Mouse (Mus musculus) liver (tissue): ENCODE data around the gene Casc4.
"Not testable (repeated sequence)": the region's sequence is repeated elsewhere in the genome, so short reads cannot be mapped to it uniquely, and the experiment has no call there.

Experiments used
- DNase-seq: peaks from one replicate; pipeline ENCODE4 v3.0.0-alpha.2; 2020; ENCODE audit warnings: mixed read lengths

The Casc4 gene

GRCm38 (mm10) chr2:121916047-121916970 is 49.5 kb downstream of the Casc4 start:
- DNase-seq: no peak

- not testable (repeated sequence) for DNase-seq
Measured at GRCm38 (mm10) chr2:121937624-121938023, 70.9 kb downstream of the Casc4 start.

GRCm38 (mm10) chr2:121943364-121943763 is 76.6 kb downstream of the Casc4 start:
- DNase-seq: no peak

DNA sequence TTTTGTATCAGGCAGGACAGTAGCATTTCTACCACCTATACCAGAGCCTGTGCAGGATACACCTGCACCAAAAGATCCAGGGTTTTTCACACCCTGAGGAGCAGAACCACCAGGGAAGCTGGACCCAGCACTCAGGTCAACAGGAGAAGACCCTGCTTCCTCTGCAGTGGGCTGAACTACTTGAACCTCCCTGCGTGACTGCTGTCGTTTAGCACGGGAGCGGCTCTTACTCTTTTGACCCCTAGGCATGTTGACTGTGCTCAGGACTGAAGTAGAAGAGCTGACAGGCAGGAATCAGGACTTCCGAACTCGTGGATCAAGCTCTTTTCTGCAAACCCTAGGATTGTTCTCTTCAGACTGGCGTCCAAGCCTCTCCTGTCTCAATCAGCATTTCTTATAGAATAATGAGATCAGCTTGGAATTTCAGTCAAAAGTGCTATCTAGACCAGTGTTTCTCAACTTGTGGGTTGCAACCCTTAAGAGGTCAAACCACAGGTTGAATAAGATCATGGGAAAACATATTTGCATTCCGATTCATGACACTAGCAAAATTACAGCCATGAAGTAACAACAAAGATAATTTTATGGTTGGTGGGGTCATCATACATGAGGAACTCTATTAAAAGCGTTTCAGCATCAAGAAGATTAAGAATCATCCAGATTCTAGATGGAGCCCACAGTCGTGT is 88.3 kb downstream of the Casc4 start:
- DNase-seq: peak; percentile 15

DNA sequence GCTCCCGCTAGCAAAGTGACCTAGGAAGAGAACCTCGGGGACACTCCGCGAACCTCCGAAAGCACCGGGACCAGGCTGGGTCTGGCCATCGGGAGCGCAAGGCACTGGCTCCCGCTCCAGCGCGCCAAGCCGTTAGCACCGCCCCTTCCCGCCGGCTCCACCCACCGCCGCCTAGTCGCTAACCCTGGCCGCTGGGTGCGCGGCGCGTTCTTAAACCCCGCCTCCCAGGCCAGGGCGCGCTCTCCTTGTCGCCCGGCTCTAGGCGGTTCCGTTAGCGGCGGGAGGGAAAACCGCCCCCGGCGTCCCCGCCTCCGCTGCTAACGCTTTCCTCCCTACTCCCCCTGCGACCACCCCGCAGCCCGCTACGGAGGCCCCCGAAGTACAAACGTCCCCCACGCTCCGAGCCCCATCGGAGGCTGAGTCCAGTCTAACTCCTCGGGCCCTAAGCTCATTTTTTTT is 89.0 kb downstream of the Casc4 start, which contains the start of the genes Ctdspl2 and Mageb3:
TSS of gene Ctdspl2 (plus strand) at position 237 of the 459 bp plus-strand sequence.
TSS of gene Mageb3 (minus strand) at position 328 of the 459 bp plus-strand sequence.
- DNase-seq: peak; percentile 99

DNA sequence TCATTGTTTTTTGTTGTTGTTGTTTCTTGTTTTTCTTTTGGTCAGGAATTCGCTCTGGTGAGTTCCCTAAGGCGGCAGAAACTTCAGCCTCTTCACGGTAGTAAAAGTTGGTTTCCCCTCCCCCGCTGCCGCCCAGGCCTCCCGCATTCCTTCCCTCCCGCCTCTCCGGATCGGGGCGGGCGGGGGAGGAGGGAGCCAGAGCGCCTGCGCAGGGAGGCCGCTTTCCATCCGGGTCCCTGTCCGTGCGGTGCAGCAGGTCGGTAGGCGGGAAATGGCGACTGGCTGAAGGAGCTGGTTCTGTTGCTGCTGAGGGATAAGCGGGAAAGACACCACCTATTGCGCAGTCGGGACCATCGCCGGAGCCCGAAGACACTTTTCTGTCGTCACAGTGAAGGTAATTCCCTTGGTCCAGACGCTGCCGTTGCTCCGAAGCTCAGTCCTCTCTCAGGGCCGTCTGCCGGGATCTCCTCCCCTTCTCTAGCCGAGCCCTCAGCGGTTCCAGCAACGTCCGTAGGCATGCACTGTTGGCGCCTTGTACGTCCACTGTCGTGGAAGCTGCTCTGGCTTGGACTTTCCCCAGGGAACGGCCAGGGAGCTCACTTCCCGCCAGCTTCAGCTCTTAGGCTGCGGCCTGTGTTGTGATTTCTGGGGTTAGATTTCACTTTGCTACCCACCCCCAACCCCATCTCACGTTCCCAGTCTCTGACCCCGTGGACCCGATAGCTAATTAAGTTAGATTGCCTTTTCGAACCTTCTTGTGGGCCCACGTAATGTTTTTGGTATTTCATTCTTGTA is 89.7 kb downstream of the Casc4 start:
- DNase-seq: peak; percentile 95

DNA sequence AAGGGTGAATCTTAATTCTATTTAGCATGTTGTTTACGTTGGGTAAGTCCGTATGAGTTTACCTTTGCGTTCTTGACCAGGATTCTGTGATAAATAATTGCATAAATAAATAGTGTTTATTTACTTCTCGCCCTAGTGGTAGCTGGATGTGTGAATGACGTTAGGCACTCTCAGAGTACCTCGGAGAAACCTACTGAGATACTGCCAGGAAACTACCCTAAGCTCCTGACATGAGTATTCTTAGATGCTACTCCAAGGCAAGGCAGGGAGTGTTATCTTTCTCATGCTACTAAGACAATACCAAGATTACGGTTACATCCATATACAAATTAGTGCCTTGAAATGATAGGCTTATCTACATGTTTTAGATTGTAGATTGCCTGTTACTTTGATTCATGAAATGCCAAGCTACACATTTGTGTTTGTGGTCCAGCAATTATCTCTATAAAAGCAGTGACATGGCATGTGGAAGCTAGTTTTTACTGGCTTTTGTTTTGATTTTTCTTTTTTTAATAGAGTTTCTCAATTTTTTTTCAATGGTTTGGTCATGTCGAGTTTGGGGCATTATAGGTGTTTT is 90.5 kb downstream of the Casc4 start:
- DNase-seq: no peak
